Mouse (Mus musculus) heart, postnatal 0 days (tissue): ENCODE results near the gene Foxn3.

Source experiments
- CTCF ChIP-seq: IDR thresholded peaks from 2 replicates; pipeline ENCODE4 v1.5.1; 2016; ENCODE audit warnings: antibody characterized with exemption, control low read depth, low read depth
- EP300 ChIP-seq: IDR thresholded peaks from 2 replicates; pipeline ENCODE4 v1.6.1; 2016; ENCODE audit warnings: antibody characterized with exemption, low read depth

DNA sequence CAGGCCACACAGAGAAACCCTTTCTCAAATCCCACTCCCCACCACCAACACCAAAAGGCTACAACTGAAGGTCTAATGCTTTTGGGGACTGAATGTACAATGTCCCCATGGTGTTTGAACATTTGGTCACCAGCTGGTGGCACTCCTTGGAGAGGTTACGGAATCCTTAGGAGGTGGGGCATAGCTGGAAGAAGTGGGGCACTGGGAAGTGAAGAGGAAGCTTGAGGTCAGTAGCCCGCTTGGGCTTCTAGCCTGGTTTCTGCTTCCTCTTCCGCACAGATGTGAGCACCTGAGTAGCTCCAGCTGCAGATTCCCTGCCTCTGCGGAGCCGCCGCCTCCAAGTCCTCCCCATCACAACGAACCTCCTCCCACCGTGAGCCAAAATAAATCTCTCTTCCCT is 107.8 kb downstream of the Foxn3 start:
- TF ChIP-seq CTCF: no peak
- TF ChIP-seq EP300: no peak
